Mouse (Mus musculus): ENCODE results near the gene Rab20. TPM values are rescaled to one million over a fixed set of nuclear protein-coding genes. Genes with fewer than 3 reads are reported as not detected.

Rab20 gene
- total and polyA plus RNA-seq, 3 experiments: not detected

GRCm38 (mm10) chr8:11513247-11513646, 34.7 kb upstream of the Rab20 start:
- ATAC-seq (ENCODE audit: extremely low read depth, insufficient number of reproducible peaks, low FRiP score, poor library complexity, severe bottlenecking): peak; percentile 87

DNA sequence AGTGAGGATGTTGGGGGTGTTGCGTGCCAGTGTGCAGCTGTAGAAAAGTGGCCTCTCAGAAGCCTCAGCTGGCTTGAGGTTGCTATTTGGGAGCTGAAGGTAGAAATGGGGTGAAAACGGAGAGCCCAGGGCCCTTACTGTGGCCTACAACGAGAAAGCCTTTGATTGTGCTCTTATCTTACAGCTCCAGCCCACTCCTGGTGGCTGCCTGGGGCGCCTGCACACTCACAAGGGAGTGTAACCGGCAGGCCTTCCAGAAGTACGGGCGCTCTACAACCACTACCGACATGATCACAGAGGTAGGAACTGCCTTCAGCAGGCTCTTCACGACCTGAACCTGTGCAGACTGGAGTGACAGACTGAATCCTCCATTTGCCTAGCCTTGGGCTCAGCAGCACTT, 34.2 kb upstream of the Rab20 start:
- Histone ChIP-seq H3K9me3 (replicated peaks) (no peaks in the 10 kb centered on the region), H3K36me3 (replicated peaks) (peaks cover 98% of the 10 kb centered on the region), H3K27me3 (ENCODE audit: insufficient read depth, low read length) (no peaks in the 10 kb centered on the region), H3K4me3 (ENCODE audit: low read depth, low read length) (peak overlapping the region; percentile 42; the same call in 1 of the 2 replicates), H3K4me1 (ENCODE audit: insufficient read depth, low read depth, low read length) (peaks cover 80% of the 10 kb centered on the region)
- peak; percentile 73 for ATAC-seq (ENCODE audit: extremely low read depth, insufficient number of reproducible peaks, low FRiP score, poor library complexity, severe bottlenecking)
- TF ChIP-seq TAL1 (conservative IDR thresholded peaks at IDR 0.05; ENCODE audit: low read depth, low read length) (peak; percentile 84), CTCF (IDR thresholded peaks at IDR 0.05; ENCODE audit: low read depth, low read length) (no peak), GATA2 (IDR thresholded peaks at IDR 0.05; ENCODE audit: borderline replicate concordance, low read depth, low read length) (no peak), GATA1 (IDR thresholded peaks at IDR 0.05; ENCODE audit: borderline replicate concordance, low read length) (no peak), POLR2AphosphoS5 (IDR thresholded peaks at IDR 0.05; ENCODE audit: insufficient replicate concordance, low read depth, low read length) (no peak)
- DNase-seq (ENCODE audit: low spot score): peak; percentile 83

More at GRCm38 (mm10) chr8:11513247-11513646, 34.7 kb upstream of the Rab20 start:
- Histone ChIP-seq H3K9me3 (replicated peaks) (no peaks in the 10 kb centered on the region), H3K4me1 (ENCODE audit: insufficient read depth, low read depth, low read length) (peaks cover 76% of the 10 kb centered on the region), H3K4me3 (ENCODE audit: low read depth, low read length) (peak overlapping the region; percentile 68; the same call in 1 of the 2 replicates), H3K36me3 (replicated peaks) (peaks cover 98% of the 10 kb centered on the region), H3K27me3 (ENCODE audit: insufficient read depth, low read length) (no peaks in the 10 kb centered on the region)
- peak; percentile 85 for DNase-seq (ENCODE audit: low spot score)
- TF ChIP-seq GATA1 (IDR thresholded peaks at IDR 0.05; ENCODE audit: borderline replicate concordance, low read length) (no peak), POLR2AphosphoS5 (IDR thresholded peaks at IDR 0.05; ENCODE audit: insufficient replicate concordance, low read depth, low read length) (no peak), GATA2 (IDR thresholded peaks at IDR 0.05; ENCODE audit: borderline replicate concordance, low read depth, low read length) (no peak), CTCF (IDR thresholded peaks at IDR 0.05; ENCODE audit: low read depth, low read length) (no peak), TAL1 (conservative IDR thresholded peaks at IDR 0.05; ENCODE audit: low read depth, low read length) (no peak)

DNA sequence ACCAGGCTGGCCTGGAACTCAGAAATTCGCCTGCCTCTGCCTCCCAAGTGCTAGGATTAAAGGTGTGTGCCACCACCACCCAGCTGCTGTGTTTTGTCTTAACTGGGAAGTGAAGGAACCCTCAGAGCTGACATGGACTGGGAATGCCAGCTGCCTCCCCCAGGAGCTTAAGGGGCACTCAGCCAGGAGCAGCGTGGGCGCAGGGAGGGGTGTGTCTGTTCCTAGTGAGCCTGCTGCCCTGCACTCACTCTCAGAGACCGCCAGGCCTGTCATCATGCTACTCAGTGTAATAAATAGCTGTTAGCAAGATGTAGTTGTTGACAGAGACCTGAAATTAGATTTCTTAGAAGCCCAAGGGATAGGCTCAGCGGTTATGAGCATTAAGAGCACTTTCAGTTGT, 32.5 kb upstream of the Rab20 start:
- TF ChIP-seq TAL1 (conservative IDR thresholded peaks at IDR 0.05; ENCODE audit: low read depth, low read length): no peak
- TF ChIP-seq POLR2AphosphoS5 (IDR thresholded peaks at IDR 0.05; ENCODE audit: insufficient replicate concordance, low read depth, low read length): no peak
- no peak for TF ChIP-seq GATA2 (IDR thresholded peaks at IDR 0.05; ENCODE audit: borderline replicate concordance, low read depth, low read length)
- TF ChIP-seq GATA1 (IDR thresholded peaks at IDR 0.05; ENCODE audit: borderline replicate concordance, low read length): no peak
- TF ChIP-seq CTCF (IDR thresholded peaks at IDR 0.05; ENCODE audit: low read depth, low read length): no peak
- H3K36me3 ChIP-seq (replicated peaks): peaks cover 98% of the 10 kb centered on the region
- no peak for DNase-seq (ENCODE audit: low spot score)
- H3K4me3 ChIP-seq (ENCODE audit: low read depth, low read length): no peak overlapping the region
- no peak for ATAC-seq (ENCODE audit: extremely low read depth, insufficient number of reproducible peaks, low FRiP score, poor library complexity, severe bottlenecking)
- no peaks in the 10 kb centered on the region for H3K27me3 ChIP-seq (ENCODE audit: insufficient read depth, low read length)
- H3K9me3 ChIP-seq (replicated peaks): no peaks in the 10 kb centered on the region
- H3K4me1 ChIP-seq (ENCODE audit: insufficient read depth, low read depth, low read length): peaks cover 84% of the 10 kb centered on the region

GRCm38 (mm10) chr8:11508880-11509279, 30.4 kb upstream of the Rab20 start:
- peaks cover 75% of the 10 kb centered on the region for H3K4me1 ChIP-seq (ENCODE audit: insufficient read depth, low read depth, low read length)
- H3K36me3 ChIP-seq (replicated peaks): peaks cover 98% of the 10 kb centered on the region
- no peak for DNase-seq (ENCODE audit: low spot score)
- no peaks in the 10 kb centered on the region for H3K9me3 ChIP-seq (replicated peaks)
- ATAC-seq (ENCODE audit: extremely low read depth, insufficient number of reproducible peaks, low FRiP score, poor library complexity, severe bottlenecking): no peak
- H3K27me3 ChIP-seq (ENCODE audit: insufficient read depth, low read length): no peaks in the 10 kb centered on the region
- H3K4me3 ChIP-seq (ENCODE audit: low read depth, low read length): no peak overlapping the region
- TF ChIP-seq GATA1 (IDR thresholded peaks at IDR 0.05; ENCODE audit: borderline replicate concordance, low read length): no peak
- no peak for TF ChIP-seq TAL1 (conservative IDR thresholded peaks at IDR 0.05; ENCODE audit: low read depth, low read length)
- TF ChIP-seq POLR2AphosphoS5 (IDR thresholded peaks at IDR 0.05; ENCODE audit: insufficient replicate concordance, low read depth, low read length): no peak
- no peak for TF ChIP-seq GATA2 (IDR thresholded peaks at IDR 0.05; ENCODE audit: borderline replicate concordance, low read depth, low read length)
- no peak for TF ChIP-seq CTCF (IDR thresholded peaks at IDR 0.05; ENCODE audit: low read depth, low read length)

DNA sequence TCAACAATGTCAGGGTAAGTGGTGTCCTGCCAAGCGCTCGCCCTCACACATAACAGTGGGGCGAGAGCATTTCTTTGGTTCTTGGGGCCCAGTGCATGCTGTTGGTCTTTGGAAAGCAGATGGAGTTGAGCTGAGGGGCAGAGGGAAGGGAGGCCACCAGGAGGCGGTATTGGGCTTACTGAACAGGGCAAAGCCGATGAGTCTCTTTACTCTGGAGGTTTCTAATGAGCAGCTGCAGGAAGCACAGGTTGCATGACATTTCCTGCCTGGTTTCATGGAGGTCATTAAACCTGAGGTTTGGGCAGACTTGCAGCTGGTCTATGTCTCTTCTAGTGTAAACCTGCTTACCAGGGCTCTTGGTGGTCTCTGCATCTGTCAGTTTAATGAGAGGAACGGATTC, 28.3 kb upstream of the Rab20 start:
- H3K36me3 ChIP-seq (replicated peaks): peaks cover 99% of the 10 kb centered on the region
- H3K9me3 ChIP-seq (replicated peaks): no peaks in the 10 kb centered on the region
- DNase-seq (ENCODE audit: low spot score) (no peak), ATAC-seq (ENCODE audit: extremely low read depth, insufficient number of reproducible peaks, low FRiP score, poor library complexity, severe bottlenecking) (peak; percentile 40; the same call in 1 of the 2 replicates)
- peaks cover 71% of the 10 kb centered on the region for H3K4me1 ChIP-seq (ENCODE audit: insufficient read depth, low read depth, low read length)
- TF ChIP-seq TAL1 (conservative IDR thresholded peaks at IDR 0.05; ENCODE audit: low read depth, low read length) (no peak), CTCF (IDR thresholded peaks at IDR 0.05; ENCODE audit: low read depth, low read length) (peak; percentile 51), GATA2 (IDR thresholded peaks at IDR 0.05; ENCODE audit: borderline replicate concordance, low read depth, low read length) (no peak), POLR2AphosphoS5 (IDR thresholded peaks at IDR 0.05; ENCODE audit: insufficient replicate concordance, low read depth, low read length) (no peak), GATA1 (IDR thresholded peaks at IDR 0.05; ENCODE audit: borderline replicate concordance, low read length) (no peak)
- H3K27me3 ChIP-seq (ENCODE audit: insufficient read depth, low read length): no peaks in the 10 kb centered on the region
- no peak overlapping the region for H3K4me3 ChIP-seq (ENCODE audit: low read depth, low read length)

- Histone ChIP-seq H3K36me3 (replicated peaks) (peaks cover 99% of the 10 kb centered on the region), H3K27me3 (ENCODE audit: insufficient read depth, low read length) (no peaks in the 10 kb centered on the region), H3K4me1 (ENCODE audit: insufficient read depth, low read depth, low read length) (peaks cover 69% of the 10 kb centered on the region), H3K4me3 (ENCODE audit: low read depth, low read length) (no peak overlapping the region), H3K9me3 (replicated peaks) (no peaks in the 10 kb centered on the region)
- no peak for DNase-seq (ENCODE audit: low spot score)
- no peak for ATAC-seq (ENCODE audit: extremely low read depth, insufficient number of reproducible peaks, low FRiP score, poor library complexity, severe bottlenecking)
- TF ChIP-seq POLR2AphosphoS5 (IDR thresholded peaks at IDR 0.05; ENCODE audit: insufficient replicate concordance, low read depth, low read length) (no peak), GATA1 (IDR thresholded peaks at IDR 0.05; ENCODE audit: borderline replicate concordance, low read length) (no peak), CTCF (IDR thresholded peaks at IDR 0.05; ENCODE audit: low read depth, low read length) (no peak), TAL1 (conservative IDR thresholded peaks at IDR 0.05; ENCODE audit: low read depth, low read length) (no peak), GATA2 (IDR thresholded peaks at IDR 0.05; ENCODE audit: borderline replicate concordance, low read depth, low read length) (no peak)
These were observed 27.6 kb upstream of the Rab20 start for GRCm38 (mm10) chr8:11506074-11506473.
